Mouse (Mus musculus) lung, adult 2 months (tissue): ENCODE data around the gene Cep55.

Source experiments
- CTCF ChIP-seq: fragments of 200-500 bp; IDR thresholded peaks from 2 replicates; pipeline ENCODE4 v1.5.1; 2011; ENCODE audit warnings: mild to moderate bottlenecking, low read length, control low read depth; ENCODE audit not compliant: insufficient read depth
- POLR2A ChIP-seq: fragments of 200-500 bp; IDR thresholded peaks from 2 replicates; pipeline ENCODE4 v1.6.1; 2011; ENCODE audit warnings: low read depth, mild to moderate bottlenecking, control low read depth, low read length, borderline replicate concordance; ENCODE audit errors: extremely low read depth

- TF ChIP-seq POLR2A (no peak), CTCF (no peak)
Measured at GRCm38 (mm10) chr19:38027389-38027788, 27.4 kb upstream of the Cep55 start.
